Mouse (Mus musculus): ENCODE results near the gene Tmeff2.

GRCm38 (mm10) chr1:51088921-51089320 is 188.5 kb downstream of the Tmeff2 start:
- TF ChIP-seq CTCF (IDR thresholded peaks at IDR 0.05; ENCODE audit: control insufficient read depth, insufficient read depth, insufficient replicate concordance, low read depth, low read length) = no peak
- no peak for TF ChIP-seq POLR2A (IDR thresholded peaks at IDR 0.05; ENCODE audit: control insufficient read depth, low read depth, low read length)
